Mouse (Mus musculus) erythroblast, embryonic 14.5 days (primary cell): ENCODE data around the gene Rev3l. TPM values are rescaled to one million over a fixed set of nuclear protein-coding genes. Genes with fewer than 3 reads are reported as not detected.

Experiments
- H3K27me3 ChIP-seq: 2 replicates; pipeline ENCODE4 v1.6.1; 2012; ENCODE audit warnings: inconsistent platforms; ENCODE audit not compliant: control insufficient read depth
- H3K36me3 ChIP-seq: 2 replicates; pipeline ENCODE4 v1.6.1; 2012; ENCODE audit warnings: mild to moderate bottlenecking, inconsistent platforms; ENCODE audit not compliant: control insufficient read depth
- H3K4me1 ChIP-seq: 2 replicates; pipeline ENCODE4 v1.6.1; 2012; ENCODE audit warnings: inconsistent platforms; ENCODE audit not compliant: control insufficient read depth
- H3K4me3 ChIP-seq: replicated peaks from 2 replicates; pipeline ENCODE3; 2012; ENCODE audit warnings: moderate library complexity, mild to moderate bottlenecking, inconsistent platforms
- H3K9me3 ChIP-seq: 2 replicates; pipeline ENCODE4 v1.6.1; 2012; ENCODE audit warnings: low read length, inconsistent platforms, mixed read lengths; ENCODE audit not compliant: control insufficient read depth
- GATA1 ChIP-seq: IDR thresholded peaks from 2 replicates; pipeline ENCODE4 v1.6.1; 2012; ENCODE audit warnings: low read length, inconsistent platforms, mixed read lengths
- TAL1 ChIP-seq: IDR thresholded peaks from 3 replicates; pipeline ENCODE4 v1.6.1; 2012; ENCODE audit warnings: low read length, inconsistent platforms, mixed read lengths
- polyA plus RNA-seq: library from polyadenylated mRNA; stranded (reverse); fragments of >175 nt; gene quantifications from 2 replicates; pipeline ENCODE4 v1.2.3, GENCODE M21; 2012

Rev3l gene
- polyA plus RNA-seq: 0.11 and 0.12 TPM in 2 replicates

- H3K36me3 ChIP-seq: no peaks in the 10 kb centered on the region
- peaks cover 37% of the 10 kb centered on the region for H3K4me1 ChIP-seq
- TF ChIP-seq TAL1 (no peak), GATA1 (no peak)
- H3K4me3 ChIP-seq: peak within 1 kb of the TSS; percentile 97
- H3K9me3 ChIP-seq: no peaks in the 10 kb centered on the region
- H3K27me3 ChIP-seq: no peaks in the 10 kb centered on the region
Observed at GRCm38 (mm10) chr10:39731736-39732265, at the start of gene Rev3l. Rev3l (plus strand) TSS chr10:39732118.

- Histone ChIP-seq H3K36me3 (no peaks in the 10 kb centered on the region), H3K4me1 (no peaks in the 10 kb centered on the region), H3K27me3 (no peaks in the 10 kb centered on the region), H3K9me3 (no peaks in the 10 kb centered on the region), H3K4me3 (no peak overlapping the region)
- no peak for TF ChIP-seq TAL1
- no peak for TF ChIP-seq GATA1
Observed at GRCm38 (mm10) chr10:39682556-39682955, 49.4 kb upstream of the Rev3l start.

GRCm38 (mm10) chr10:39683481-39683880, 48.4 kb upstream of the Rev3l start:
- TF ChIP-seq GATA1: no peak
- TF ChIP-seq TAL1: no peak
- no peaks in the 10 kb centered on the region for H3K27me3 ChIP-seq
- H3K9me3 ChIP-seq: no peaks in the 10 kb centered on the region
- no peak overlapping the region for H3K4me3 ChIP-seq
- H3K36me3 ChIP-seq: no peaks in the 10 kb centered on the region
- no peaks in the 10 kb centered on the region for H3K4me1 ChIP-seq

GRCm38 (mm10) chr10:39686811-39687210, 45.1 kb upstream of the Rev3l start:
- TF ChIP-seq GATA1 (no peak), TAL1 (no peak)
- H3K36me3 ChIP-seq: no peaks in the 10 kb centered on the region
- no peaks in the 10 kb centered on the region for H3K27me3 ChIP-seq
- no peak overlapping the region for H3K4me3 ChIP-seq
- no peaks in the 10 kb centered on the region for H3K9me3 ChIP-seq
- H3K4me1 ChIP-seq: no peaks in the 10 kb centered on the region

- no peaks in the 10 kb centered on the region for H3K9me3 ChIP-seq
- H3K4me1 ChIP-seq: no peaks in the 10 kb centered on the region
- TF ChIP-seq TAL1 (no peak), GATA1 (no peak)
- no peak overlapping the region for H3K4me3 ChIP-seq
- H3K36me3 ChIP-seq: no peaks in the 10 kb centered on the region
- no peaks in the 10 kb centered on the region for H3K27me3 ChIP-seq
Observed at GRCm38 (mm10) chr10:39687851-39688250, 44.1 kb upstream of the Rev3l start.

GRCm38 (mm10) chr10:39691351-39692064, 40.4 kb upstream of the Rev3l start:
- no peak overlapping the region for H3K4me3 ChIP-seq

GRCm38 (mm10) chr10:39692152-39692551, 39.8 kb upstream of the Rev3l start:
- H3K36me3 ChIP-seq: no peaks in the 10 kb centered on the region
- no peaks in the 10 kb centered on the region for H3K9me3 ChIP-seq
- H3K27me3 ChIP-seq: no peaks in the 10 kb centered on the region
- no peak for TF ChIP-seq TAL1
- TF ChIP-seq GATA1: no peak
- H3K4me1 ChIP-seq: no peaks in the 10 kb centered on the region
- no peak overlapping the region for H3K4me3 ChIP-seq

More at GRCm38 (mm10) chr10:39691351-39692064, 40.4 kb upstream of the Rev3l start:
- H3K27me3 ChIP-seq: no peaks in the 10 kb centered on the region
- H3K9me3 ChIP-seq: no peaks in the 10 kb centered on the region
- no peaks in the 10 kb centered on the region for H3K4me1 ChIP-seq
- no peaks in the 10 kb centered on the region for H3K36me3 ChIP-seq
- no peak for TF ChIP-seq GATA1
- TF ChIP-seq TAL1: no peak

- no peak overlapping the region for H3K4me3 ChIP-seq
- H3K4me1 ChIP-seq: no peaks in the 10 kb centered on the region
- no peaks in the 10 kb centered on the region for H3K36me3 ChIP-seq
- no peaks in the 10 kb centered on the region for H3K27me3 ChIP-seq
- no peaks in the 10 kb centered on the region for H3K9me3 ChIP-seq
- TF ChIP-seq GATA1: no peak
- TF ChIP-seq TAL1: no peak
Observed at GRCm38 (mm10) chr10:39707717-39708510, 24.0 kb upstream of the Rev3l start.

GRCm38 (mm10) chr10:39716936-39717335, 15.0 kb upstream of the Rev3l start:
- Histone ChIP-seq H3K4me1 (no peaks in the 10 kb centered on the region), H3K9me3 (no peaks in the 10 kb centered on the region), H3K4me3 (no peak overlapping the region), H3K36me3 (no peaks in the 10 kb centered on the region), H3K27me3 (no peaks in the 10 kb centered on the region)
- TF ChIP-seq GATA1 (no peak), TAL1 (no peak)
